Mouse (Mus musculus) lung, adult 2 months (tissue): ENCODE results near the gene Ezh2. TPM values are rescaled to one million over a fixed set of nuclear protein-coding genes. Genes with fewer than 3 reads are reported as not detected.
"Not testable (repeated sequence)": the region's sequence is repeated elsewhere in the genome, so short reads cannot be mapped to it uniquely, and the experiment has no call there.

Experiments
- DNase-seq: peaks from one replicate; pipeline ENCODE4 v3.0.0; 2022
- H3K4me1 ChIP-seq: fragments of 200-500 bp; 2 replicates; pipeline ENCODE4 v1.6.1; 2011; ENCODE audit warnings: low read length; ENCODE audit not compliant: control insufficient read depth, insufficient read depth
- H3K4me3 ChIP-seq: fragments of 200-500 bp; replicated peaks from 2 replicates; pipeline ENCODE3; 2011; ENCODE audit warnings: low read depth, mild to moderate bottlenecking, control low read depth, low read length; ENCODE audit errors: extremely low read depth
- CTCF ChIP-seq: fragments of 200-500 bp; IDR thresholded peaks from 2 replicates; pipeline ENCODE4 v1.5.1; 2011; ENCODE audit warnings: mild to moderate bottlenecking, low read length, control low read depth; ENCODE audit not compliant: insufficient read depth
- POLR2A ChIP-seq: fragments of 200-500 bp; IDR thresholded peaks from 2 replicates; pipeline ENCODE4 v1.6.1; 2011; ENCODE audit warnings: low read depth, mild to moderate bottlenecking, control low read depth, low read length, borderline replicate concordance; ENCODE audit errors: extremely low read depth
- WGBS: fragments of 180-500 bp; shearing (Covaris S2); methylation state at CpG from one replicate; pipeline ENCODE4 v1.1.7; 2018; 5-methylcytosine and 5-hydroxymethylcytosine counted together
- polyA plus RNA-seq: library from polyadenylated mRNA; depleted of rRNA; stranded (reverse); fragments of >200 nt; gene quantifications from 2 replicates; pipeline ENCODE4 v1.2.3, GENCODE M21; 2012; rRNA removed

The Ezh2 gene
- 2.6 and 4.9 TPM in 2 replicates for polyA plus RNA-seq

- H3K4me1 ChIP-seq: no peaks in the 10 kb centered on the region
- H3K4me3 ChIP-seq: peak within 1 kb of the TSS; percentile 84
- peak; percentile 96 for DNase-seq
- under 1% methylated on average over 69 of the region's 69 CpGs for WGBS
- TF ChIP-seq POLR2A: 0 out of 2 replicates have a peak, but pooled peaks have one; percentile 70
- TF ChIP-seq CTCF: no peak
Observed at GRCm38 (mm10) chr6:47594926-47595623, at the start of gene Ezh2. TSS of gene Ezh2 (minus strand) at chr6:47595341.

DNA sequence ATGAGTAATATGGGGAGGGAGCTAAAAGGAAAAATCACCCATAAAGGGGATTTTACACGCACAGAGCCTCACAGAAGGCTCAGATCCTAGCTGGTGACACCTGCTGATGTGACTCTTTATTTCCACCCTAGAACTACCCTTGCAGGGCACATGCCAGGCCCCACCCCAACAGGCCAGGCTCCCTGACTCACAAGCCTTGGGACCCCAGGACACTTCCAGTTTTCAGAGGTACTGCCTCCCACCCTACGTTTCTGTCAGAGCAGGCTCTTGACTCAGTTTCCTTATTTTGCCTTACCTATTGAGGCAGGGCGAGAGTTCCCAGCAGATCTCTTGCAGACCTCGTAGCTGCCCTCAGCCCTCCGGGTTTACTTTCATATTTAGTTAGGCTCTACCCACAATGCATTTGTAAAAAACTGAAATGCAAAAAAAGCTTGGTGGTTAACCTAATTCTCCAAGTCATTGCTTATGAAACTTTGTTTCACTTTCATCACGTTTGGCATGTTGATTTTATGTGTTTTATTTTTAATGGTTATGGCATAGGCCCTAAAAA, 41.5 kb upstream of the Ezh2 start:
- 50% methylated on average over 6 of the region's 6 CpGs for WGBS
- DNase-seq: peak; percentile 4
- no peaks in the 10 kb centered on the region for H3K4me1 ChIP-seq
- TF ChIP-seq CTCF: no peak
- no peak for TF ChIP-seq POLR2A
- peak overlapping the region; percentile 39 for H3K4me3 ChIP-seq

DNA sequence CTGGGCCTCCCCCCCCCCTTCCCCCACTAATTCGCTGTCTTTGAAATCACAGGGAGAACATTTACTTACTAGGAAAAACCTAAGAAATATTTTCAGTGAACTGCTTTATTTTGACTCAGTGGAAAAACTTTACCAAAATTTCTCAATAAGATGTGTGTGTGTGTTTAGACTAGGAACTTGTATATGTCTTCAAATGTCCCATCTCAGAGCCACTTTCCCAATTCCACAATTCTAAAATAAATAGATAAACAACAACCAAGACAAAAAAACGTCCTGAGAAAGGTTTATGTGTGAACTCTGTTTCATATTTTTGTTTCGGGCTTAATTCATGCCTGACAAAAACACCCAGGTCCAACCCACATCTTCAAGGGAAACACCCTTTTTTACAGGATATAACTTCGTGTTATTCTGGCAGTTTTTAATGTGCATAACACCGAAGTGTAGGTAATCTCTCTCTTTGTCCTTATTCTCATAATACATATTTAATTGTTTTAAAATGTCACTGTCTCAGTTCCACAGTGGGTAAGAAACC, 40.9 kb upstream of the Ezh2 start:
- TF ChIP-seq CTCF (no peak), POLR2A (no peak)
- 60% methylated on average over 5 of the region's 5 CpGs for WGBS
- no peak overlapping the region for H3K4me3 ChIP-seq
- no peak for DNase-seq
- H3K4me1 ChIP-seq: no peaks in the 10 kb centered on the region

DNA sequence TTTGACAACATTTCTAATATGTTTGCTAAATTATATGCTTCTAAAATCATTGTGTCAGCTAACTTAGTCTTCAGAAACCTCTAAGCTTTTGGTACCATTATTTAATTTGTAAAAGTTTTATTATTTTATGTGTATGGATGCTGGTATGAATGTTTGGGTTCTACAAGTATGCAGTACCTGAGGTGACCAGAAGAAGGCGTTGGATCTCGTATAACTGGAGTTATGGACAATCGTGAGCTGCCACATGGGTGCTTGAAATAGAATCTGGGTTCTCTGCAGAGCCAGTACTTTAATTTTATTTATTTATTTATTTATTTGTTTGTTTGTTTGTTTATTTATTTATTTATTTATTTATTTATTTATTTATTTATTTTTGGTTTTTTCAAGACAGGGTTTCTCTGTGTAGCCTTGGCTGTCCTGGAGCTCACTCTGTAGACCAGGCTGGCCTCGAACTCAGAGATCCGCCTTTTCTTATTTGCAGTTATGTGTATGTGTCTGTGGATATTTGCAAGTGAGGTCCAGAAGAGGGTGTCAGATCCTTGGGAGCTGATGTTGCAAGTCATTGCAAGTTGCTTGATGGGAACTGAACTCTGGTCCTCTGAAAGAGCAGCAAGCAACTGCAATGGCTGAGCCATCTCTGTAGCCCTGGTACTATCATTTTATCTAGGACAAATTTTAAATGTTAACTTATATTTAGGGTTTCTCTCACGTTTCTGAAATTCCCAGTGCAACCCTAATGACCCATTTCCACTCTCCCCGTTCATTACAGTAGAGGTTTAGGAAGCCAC, 40.3 kb upstream of the Ezh2 start:
- Histone ChIP-seq H3K4me3 (no peak overlapping the region), H3K4me1 (no peaks in the 10 kb centered on the region)
- TF ChIP-seq POLR2A (no peak), CTCF (no peak)
- WGBS: 72% methylated on average over 7 of the region's 7 CpGs
- no peak for DNase-seq

GRCm38 (mm10) chr6:47633467-47633866, 38.3 kb upstream of the Ezh2 start:
- TF ChIP-seq CTCF (no peak), POLR2A (no peak)
- H3K4me3 ChIP-seq: no peak overlapping the region
- H3K4me1 ChIP-seq: no peaks in the 10 kb centered on the region
- DNase-seq: no peak

DNA sequence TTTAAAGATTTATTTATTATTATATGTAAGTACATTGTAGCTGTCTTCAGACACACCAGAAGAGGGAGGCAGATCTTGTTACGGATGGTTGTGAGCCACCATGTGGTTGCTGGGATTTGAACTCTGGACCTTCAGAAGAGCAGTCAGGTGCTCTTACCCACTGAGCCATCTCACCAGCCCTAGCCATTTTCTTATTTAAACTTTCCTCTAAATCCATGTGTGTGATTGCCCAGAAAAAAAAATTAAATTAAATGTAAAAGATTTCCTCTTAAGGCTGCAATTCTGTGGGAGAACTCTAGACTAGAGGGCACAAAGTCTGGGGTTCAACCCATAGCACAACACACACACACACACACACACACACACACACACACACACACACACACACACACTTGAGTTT, 34.9 kb upstream of the Ezh2 start:
- WGBS: 71% methylated on average over 1 of the region's 1 CpGs
- not testable (repeated sequence) for H3K4me3 ChIP-seq, DNase-seq, H3K4me1 ChIP-seq

GRCm38 (mm10) chr6:47627978-47628377, 32.8 kb upstream of the Ezh2 start:
- WGBS: 38% methylated on average over 3 of the region's 3 CpGs
- H3K4me1 ChIP-seq: no peaks in the 10 kb centered on the region

DNA sequence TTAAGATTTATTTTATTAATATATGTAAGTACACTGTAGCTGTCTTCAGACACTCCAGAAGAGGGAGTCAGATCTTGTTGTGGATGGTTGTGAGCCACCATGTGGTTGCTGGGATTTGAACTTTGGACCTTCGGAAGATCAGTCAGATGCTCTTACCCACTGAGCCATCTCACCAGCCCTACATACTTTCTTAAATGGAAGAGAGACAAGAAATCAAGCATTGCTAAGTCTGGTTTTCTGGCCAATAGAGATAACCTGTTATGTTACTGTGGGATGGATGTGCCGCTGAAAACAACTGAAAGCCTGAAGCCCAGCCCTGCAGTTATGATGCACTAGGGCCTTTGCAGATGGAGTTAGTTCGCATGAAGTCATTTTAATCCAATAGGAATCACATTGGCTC, 31.8 kb upstream of the Ezh2 start:
- not testable (repeated sequence) for H3K4me3 ChIP-seq, DNase-seq, H3K4me1 ChIP-seq
- 89% methylated on average over 3 of the region's 3 CpGs for WGBS

More at GRCm38 (mm10) chr6:47627978-47628377, 32.8 kb upstream of the Ezh2 start:
- no peak overlapping the region for H3K4me3 ChIP-seq
- no peak for DNase-seq
- TF ChIP-seq CTCF: no peak
- no peak for TF ChIP-seq POLR2A

- WGBS: 59% methylated on average over 2 of the region's 2 CpGs
- H3K4me1 ChIP-seq: no peaks in the 10 kb centered on the region
- DNase-seq: no peak
- TF ChIP-seq POLR2A (no peak), CTCF (no peak)
- no peak overlapping the region for H3K4me3 ChIP-seq
Observed at GRCm38 (mm10) chr6:47621039-47621438, 25.9 kb upstream of the Ezh2 start.

DNA sequence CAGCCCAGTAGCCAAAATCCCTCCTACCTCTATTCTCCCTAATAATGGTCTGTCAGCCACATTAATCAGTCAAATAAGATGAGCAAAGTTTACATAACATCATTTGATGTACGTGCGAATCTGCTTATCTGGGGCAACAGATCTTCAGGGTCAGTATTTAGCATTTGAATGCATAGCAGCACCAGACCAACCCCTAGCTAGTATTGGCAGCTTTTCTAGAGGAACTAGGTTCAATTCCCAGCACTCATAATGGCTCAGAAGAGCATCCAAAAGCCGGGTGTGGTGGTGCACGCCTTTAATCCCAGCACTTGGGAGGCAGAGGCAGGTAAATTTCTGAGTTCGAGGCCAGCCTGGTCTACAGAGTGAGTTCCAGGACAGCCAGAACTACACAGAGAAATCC, 13.2 kb upstream of the Ezh2 start:
- H3K4me3 ChIP-seq: not testable (repeated sequence)
- 61% methylated on average over 5 of the region's 5 CpGs for WGBS

More for the DNA sequence above, 13.2 kb upstream of the Ezh2 start:
- DNase-seq, H3K4me1 ChIP-seq: not testable (repeated sequence)
